Mouse (Mus musculus): ENCODE results near the gene Elk4. TPM values are rescaled to one million over a fixed set of nuclear protein-coding genes. Genes with fewer than 3 reads are reported as not detected.

The Elk4 gene
- polyA plus RNA-seq, 1 experiment from 2014 or later, result 10.7 TPM

- TF ChIP-seq CTCF (IDR thresholded peaks at IDR 0.05; ENCODE audit: low read depth), result no peak
- TF ChIP-seq EP300 (IDR thresholded peaks at IDR 0.05; ENCODE audit: low read depth), result no peak
- Histone ChIP-seq H3K27me3 (ENCODE audit: insufficient read depth, low read length) (no peaks in the 10 kb centered on the region), H3K36me3 (replicated peaks; ENCODE audit: insufficient read depth, low read length) (0 out of 2 replicates have a peak, but pooled peaks cover 4% of the 10 kb centered on the region), H3K4me3 (ENCODE audit: low read depth, low read length) (no peak overlapping the region), H3K9me3 (ENCODE audit: low read length) (no peaks in the 10 kb centered on the region), H3K4me2 (ENCODE audit: low read depth, low read length) (no peak overlapping the region), H3K9ac (replicated peaks) (no peak overlapping the region), H3K27ac (ENCODE audit: low read depth) (no peak overlapping the region), H3K4me1 (ENCODE audit: insufficient read depth) (0 out of 2 replicates have a peak, but pooled peaks cover 2% of the 10 kb centered on the region)
- WGBS (ENCODE audit: insufficient replicate concordance), result 30% methylated on average over 2 of the region's 2 CpGs
- DNase-seq (no peak), ATAC-seq (no peak)
Measured at GRCm38 (mm10) chr1:131980471-131980870, 26.9 kb upstream of the Elk4 start.

GRCm38 (mm10) chr1:131981378-131982013 is 25.9 kb upstream of the Elk4 start:
- H3K36me3 ChIP-seq (replicated peaks; ENCODE audit: insufficient read depth, low read length), result 0 out of 2 replicates have a peak, but pooled peaks cover 4% of the 10 kb centered on the region
- whole genome bisulfite sequencing (ENCODE audit: insufficient replicate concordance), result 50% methylated on average over 12 of the region's 12 CpGs
- no peak overlapping the region for H3K9ac ChIP-seq (replicated peaks)
- H3K4me2 ChIP-seq (ENCODE audit: low read depth, low read length), result no peak overlapping the region
- no peaks in the 10 kb centered on the region for H3K9me3 ChIP-seq (ENCODE audit: low read length)
- H3K4me3 ChIP-seq (ENCODE audit: low read depth, low read length), result no peak overlapping the region
- no peaks in the 10 kb centered on the region for H3K27me3 ChIP-seq (ENCODE audit: insufficient read depth, low read length)
- peak; percentile 81 for DNase-seq
- TF ChIP-seq CTCF (IDR thresholded peaks at IDR 0.05; ENCODE audit: low read depth), result peak; percentile 94
- TF ChIP-seq EP300 (IDR thresholded peaks at IDR 0.05; ENCODE audit: low read depth), result no peak
- ATAC-seq, result peak; percentile 72
- 0 out of 2 replicates have a peak, but pooled peaks cover 2% of the 10 kb centered on the region for H3K4me1 ChIP-seq (ENCODE audit: insufficient read depth)
- H3K27ac ChIP-seq (ENCODE audit: low read depth), result no peak overlapping the region

- H3K4me2 ChIP-seq (ENCODE audit: low read depth, low read length), result no peak overlapping the region
- no peaks in the 10 kb centered on the region for H3K27me3 ChIP-seq (ENCODE audit: insufficient read depth, low read length)
- H3K9ac ChIP-seq (replicated peaks), result no peak overlapping the region
- H3K4me1 ChIP-seq (ENCODE audit: insufficient read depth), result 0 out of 2 replicates have a peak, but pooled peaks cover 2% of the 10 kb centered on the region
- H3K4me3 ChIP-seq (ENCODE audit: low read depth, low read length), result no peak overlapping the region
- ATAC-seq (peak; percentile 51), DNase-seq (peak; percentile 83)
- no peak overlapping the region for H3K27ac ChIP-seq (ENCODE audit: low read depth)
- no peaks in the 10 kb centered on the region for H3K9me3 ChIP-seq (ENCODE audit: low read length)
- 13% methylated on average over 5 of the region's 5 CpGs for WGBS (ENCODE audit: insufficient replicate concordance)
- TF ChIP-seq CTCF (IDR thresholded peaks at IDR 0.05; ENCODE audit: low read depth) (peak; percentile 99), EP300 (IDR thresholded peaks at IDR 0.05; ENCODE audit: low read depth) (no peak)
- no peaks in the 10 kb centered on the region for H3K36me3 ChIP-seq (replicated peaks; ENCODE audit: insufficient read depth, low read length)
Measured at GRCm38 (mm10) chr1:131982907-131983306, 24.5 kb upstream of the Elk4 start.

- no peak for DNase-seq
- no peak overlapping the region for H3K27ac ChIP-seq (ENCODE audit: low read depth)
- H3K4me3 ChIP-seq (ENCODE audit: low read depth, low read length), result no peak overlapping the region
- H3K4me1 ChIP-seq (ENCODE audit: insufficient read depth), result 0 out of 2 replicates have a peak, but pooled peaks cover 2% of the 10 kb centered on the region
- no peak overlapping the region for H3K9ac ChIP-seq (replicated peaks)
- no peak for TF ChIP-seq EP300 (IDR thresholded peaks at IDR 0.05; ENCODE audit: low read depth)
- TF ChIP-seq CTCF (IDR thresholded peaks at IDR 0.05; ENCODE audit: low read depth), result no peak
- H3K36me3 ChIP-seq (replicated peaks; ENCODE audit: insufficient read depth, low read length), result no peaks in the 10 kb centered on the region
- H3K4me2 ChIP-seq (ENCODE audit: low read depth, low read length), result no peak overlapping the region
- no peaks in the 10 kb centered on the region for H3K9me3 ChIP-seq (ENCODE audit: low read length)
- no peaks in the 10 kb centered on the region for H3K27me3 ChIP-seq (ENCODE audit: insufficient read depth, low read length)
- no peak for ATAC-seq
- 77% methylated on average over 2 of the region's 2 CpGs for WGBS (ENCODE audit: insufficient replicate concordance)
Measured at GRCm38 (mm10) chr1:131983806-131984205, 23.6 kb upstream of the Elk4 start.

DNA sequence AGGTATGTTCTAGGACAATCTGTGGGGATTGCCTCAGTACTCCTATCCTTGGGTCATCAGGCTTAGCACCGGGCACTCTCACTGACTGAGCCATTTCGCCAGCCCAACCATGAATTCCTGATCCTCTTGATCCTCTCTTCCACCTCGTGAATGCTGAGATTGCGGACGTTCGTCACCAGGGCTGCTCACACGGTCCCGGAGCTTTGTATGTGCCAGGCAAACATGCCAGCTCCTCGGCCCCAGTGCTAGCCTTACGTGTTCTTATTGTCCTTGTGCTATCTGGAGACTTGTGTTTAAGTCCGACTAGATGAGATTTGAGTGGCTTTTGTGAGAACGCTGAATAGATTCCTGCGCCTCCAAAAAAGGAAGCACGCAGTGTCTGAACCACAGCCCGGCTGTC is 20.0 kb upstream of the Elk4 start:
- WGBS (ENCODE audit: insufficient replicate concordance), result 78% methylated on average over 15 of the region's 15 CpGs
- TF ChIP-seq CTCF (IDR thresholded peaks at IDR 0.05; ENCODE audit: low read depth), result no peak
- TF ChIP-seq EP300 (IDR thresholded peaks at IDR 0.05; ENCODE audit: low read depth), result no peak
- Histone ChIP-seq H3K4me2 (ENCODE audit: low read depth, low read length) (no peak overlapping the region), H3K36me3 (replicated peaks; ENCODE audit: insufficient read depth, low read length) (no peaks in the 10 kb centered on the region), H3K4me1 (ENCODE audit: insufficient read depth) (peaks cover 6% of the 10 kb centered on the region; the same call in 1 of the 2 replicates), H3K4me3 (ENCODE audit: low read depth, low read length) (no peak overlapping the region), H3K9me3 (ENCODE audit: low read length) (no peaks in the 10 kb centered on the region), H3K27ac (ENCODE audit: low read depth) (no peak overlapping the region), H3K27me3 (ENCODE audit: insufficient read depth, low read length) (no peaks in the 10 kb centered on the region), H3K9ac (replicated peaks) (no peak overlapping the region)
- DNase-seq (no peak), ATAC-seq (no peak)

DNA sequence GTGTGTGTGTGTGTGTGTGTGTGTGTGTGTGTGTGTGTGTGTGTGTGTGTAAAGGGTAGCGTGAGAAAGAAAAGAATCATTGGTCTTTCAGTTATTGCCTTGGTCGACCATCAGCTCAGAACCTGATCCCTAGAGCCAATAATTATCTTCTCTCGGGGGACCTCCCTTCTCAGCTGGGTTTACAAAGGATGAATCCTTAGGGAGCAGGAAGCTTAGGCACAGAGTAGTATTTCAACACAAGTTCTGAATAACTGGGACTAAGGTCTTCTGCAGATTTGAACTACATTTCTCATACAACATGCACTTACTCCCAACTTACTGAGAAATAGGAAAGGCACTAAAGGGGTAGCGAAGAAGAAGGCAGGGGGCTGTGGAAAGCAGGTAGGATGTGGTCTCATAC is 17.9 kb upstream of the Elk4 start:
- Histone ChIP-seq H3K27ac (ENCODE audit: low read depth) (peak overlapping the region; percentile 74), H3K27me3 (ENCODE audit: insufficient read depth, low read length) (no peaks in the 10 kb centered on the region), H3K4me1 (ENCODE audit: insufficient read depth) (peaks cover 7% of the 10 kb centered on the region), H3K36me3 (replicated peaks; ENCODE audit: insufficient read depth, low read length) (no peaks in the 10 kb centered on the region), H3K4me2 (ENCODE audit: low read depth, low read length) (no peak overlapping the region), H3K9me3 (ENCODE audit: low read length) (no peaks in the 10 kb centered on the region), H3K4me3 (ENCODE audit: low read depth, low read length) (no peak overlapping the region), H3K9ac (replicated peaks) (no peak overlapping the region)
- TF ChIP-seq EP300 (IDR thresholded peaks at IDR 0.05; ENCODE audit: low read depth) (no peak), CTCF (IDR thresholded peaks at IDR 0.05; ENCODE audit: low read depth) (no peak)
- 77% methylated on average over 4 of the region's 4 CpGs for WGBS (ENCODE audit: insufficient replicate concordance)
- ATAC-seq, result no peak
- DNase-seq, result no peak
